Mouse (Mus musculus) brain, embryonic 14.5 days (tissue): ENCODE measurements around the gene Rsrc2.

ENCODE experiments used
- CTCF ChIP-seq: fragments of 200-500 bp; IDR thresholded peaks from 2 replicates; pipeline ENCODE4 v1.5.1; 2012; ENCODE audit warnings: inconsistent platforms, mild to moderate bottlenecking, moderate library complexity, borderline replicate concordance; ENCODE audit not compliant: insufficient read depth, insufficient read length; ENCODE audit errors: extremely low read depth
- POLR2A ChIP-seq: fragments of 200-500 bp; IDR thresholded peaks from 2 replicates; pipeline ENCODE4 v1.6.1; 2012; ENCODE audit warnings: mild to moderate bottlenecking, inconsistent platforms, borderline replicate concordance; ENCODE audit not compliant: poor library complexity, insufficient read depth, insufficient read length, severe bottlenecking; ENCODE audit errors: extremely low read depth

DNA sequence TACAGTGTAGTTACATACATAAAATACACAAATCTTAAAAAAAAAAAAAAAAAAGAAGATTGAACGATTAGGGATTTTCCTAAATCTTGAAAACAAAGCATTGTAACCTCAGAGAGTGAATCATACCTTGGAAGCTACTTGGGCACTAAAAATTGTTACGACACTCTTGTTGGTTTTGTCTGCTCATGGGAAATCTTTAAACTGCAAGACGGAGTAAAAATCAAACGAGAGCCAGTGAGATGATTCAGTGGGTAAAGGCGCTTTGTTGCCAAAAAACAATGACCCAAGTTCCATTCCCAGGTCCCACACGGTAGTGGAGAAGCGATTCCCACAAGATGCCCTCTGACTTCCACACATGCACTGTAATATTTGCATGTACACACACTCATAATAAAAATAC lies 53.0 kb downstream of the Rsrc2 start:
- no peak for TF ChIP-seq CTCF
- no peak for TF ChIP-seq POLR2A
